Mouse (Mus musculus) testis, adult 2 months (tissue): Measurements from ENCODE around the gene Samsn1.

Experiments used
- CTCF ChIP-seq: fragments of 200-500 bp; IDR thresholded peaks from 2 replicates; pipeline ENCODE4 v1.5.1; 2012; ENCODE audit warnings: low read depth, mild to moderate bottlenecking, inconsistent platforms, low read length, moderate library complexity; ENCODE audit not compliant: control insufficient read depth, insufficient read depth, insufficient replicate concordance
- POLR2A ChIP-seq: fragments of 200-500 bp; IDR thresholded peaks from 2 replicates; pipeline ENCODE4 v1.6.1; 2012; ENCODE audit warnings: low read depth, mild to moderate bottlenecking, inconsistent platforms, low read length, moderate library complexity; ENCODE audit not compliant: control insufficient read depth

GRCm38 (mm10) chr16:75926511-75926910 is 95.6 kb downstream of the Samsn1 start:
- TF ChIP-seq POLR2A (no peak), CTCF (no peak)
